Mouse (Mus musculus): Measurements from ENCODE around the gene Psg17. TPM values are rescaled to one million over a fixed set of nuclear protein-coding genes. Genes with fewer than 3 reads are reported as not detected.
"Not testable (repeated sequence)": the region's sequence is repeated elsewhere in the genome, so short reads cannot be mapped to it uniquely, and the experiment has no call there.

Gene Psg17
- not detected in 2 replicates for total RNA-seq (2015; ENCODE audit: low replicate concordance)
- not detected in 2 replicates for total RNA-seq (2017; ENCODE audit: low replicate concordance)

- no peak for ATAC-seq (replicated peaks; ENCODE audit: low FRiP score, poor library complexity, severe bottlenecking)
Observed at GRCm38 (mm10) chr7:18821507-18821906, at the start of gene Psg17. TSS of gene Psg17 (minus strand) at chr7:18821607.

DNA sequence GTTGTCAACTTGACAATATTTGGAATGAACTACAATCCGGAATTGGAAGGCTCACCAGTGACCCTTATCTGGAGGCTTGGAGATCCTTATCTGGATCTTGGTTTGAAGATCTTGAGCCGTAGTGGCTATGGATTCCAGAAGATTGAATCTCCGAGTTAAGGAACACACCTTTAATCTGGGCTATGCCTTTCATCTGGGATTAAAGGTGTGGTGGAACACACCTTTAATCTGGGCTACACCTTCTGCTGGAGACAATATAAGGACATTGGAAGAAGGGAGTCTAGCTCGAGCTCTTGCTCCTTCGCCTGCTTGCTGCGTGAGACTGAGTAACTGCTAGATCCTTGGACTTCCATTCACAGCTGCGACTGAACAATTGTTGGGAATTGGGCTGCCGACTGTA, 49.6 kb upstream of the Psg17 start, which contains the start of gene Pglyrp1:
Pglyrp1 (plus strand) TSS at position 301 of the 400 bp plus-strand sequence.
- not testable (repeated sequence) for ATAC-seq (replicated peaks; ENCODE audit: low FRiP score, poor library complexity, severe bottlenecking)

DNA sequence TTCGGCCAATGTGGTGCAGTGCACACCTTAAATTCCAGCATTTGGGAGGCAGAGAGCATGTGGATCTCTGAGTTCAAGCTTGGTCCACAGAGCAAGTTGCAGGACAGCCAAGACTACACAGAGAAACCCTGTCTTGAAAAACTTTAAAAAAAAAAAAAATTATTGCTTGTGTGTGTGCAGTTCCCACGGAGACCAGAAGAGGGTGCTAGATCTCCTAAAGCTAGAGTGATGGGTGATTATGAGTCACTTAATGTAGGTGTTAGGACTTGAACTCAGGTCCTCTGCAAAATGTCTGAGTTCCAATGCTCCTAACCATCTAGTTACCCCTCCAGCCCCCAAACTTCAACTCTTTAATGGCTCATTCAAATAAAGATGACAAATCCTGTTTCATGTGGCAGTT, 47.1 kb upstream of the Psg17 start:
- no peak for ATAC-seq (replicated peaks; ENCODE audit: low FRiP score, poor library complexity, severe bottlenecking)

DNA sequence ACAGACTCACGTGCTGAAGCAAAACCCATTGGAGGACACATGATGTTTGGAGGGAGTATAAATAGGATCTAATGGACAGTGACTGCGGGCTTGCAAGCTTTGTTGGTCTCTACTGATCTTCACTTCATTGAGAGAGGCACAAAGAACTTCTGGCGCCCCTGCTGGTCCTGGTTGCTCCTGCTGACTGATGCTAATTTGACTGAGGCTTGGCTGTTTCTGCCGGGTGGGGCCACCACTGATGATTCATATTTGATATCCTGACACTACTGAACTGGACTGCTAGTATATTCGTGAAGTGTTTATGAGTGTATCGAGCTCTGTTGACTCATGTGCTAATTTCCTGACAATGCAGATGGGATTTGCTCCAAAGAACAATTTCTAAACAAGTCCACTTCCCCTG, 41.4 kb upstream of the Psg17 start:
- no peak for ATAC-seq (replicated peaks; ENCODE audit: low FRiP score, poor library complexity, severe bottlenecking)

- ATAC-seq (replicated peaks; ENCODE audit: low FRiP score, poor library complexity, severe bottlenecking): no peak
Observed at GRCm38 (mm10) chr7:18858310-18858916, 37.0 kb upstream of the Psg17 start.

GRCm38 (mm10) chr7:18848395-18848794, 27.0 kb upstream of the Psg17 start:
- no peak for ATAC-seq (replicated peaks; ENCODE audit: low FRiP score, poor library complexity, severe bottlenecking)

DNA sequence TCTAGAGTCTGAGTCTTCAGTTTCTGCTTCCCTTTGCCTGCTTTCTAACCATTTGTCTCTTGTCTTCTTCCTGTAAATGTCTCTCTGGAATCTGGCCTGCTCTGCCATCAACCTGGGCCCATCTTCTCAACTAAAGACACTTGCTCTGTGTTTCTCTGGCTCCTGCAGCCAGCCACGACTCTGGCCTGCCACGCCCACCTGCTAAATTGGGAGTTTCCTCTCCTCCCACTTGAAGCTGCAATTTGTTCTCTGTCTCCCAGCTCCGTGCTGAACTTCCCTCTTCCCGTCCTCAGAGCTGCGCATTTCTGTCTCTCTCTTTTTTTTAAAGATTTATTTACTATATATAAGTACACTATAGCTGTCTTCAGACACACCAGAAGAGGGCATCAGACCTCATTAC, 23.4 kb upstream of the Psg17 start:
- ATAC-seq (replicated peaks; ENCODE audit: low FRiP score, poor library complexity, severe bottlenecking): no peak

DNA sequence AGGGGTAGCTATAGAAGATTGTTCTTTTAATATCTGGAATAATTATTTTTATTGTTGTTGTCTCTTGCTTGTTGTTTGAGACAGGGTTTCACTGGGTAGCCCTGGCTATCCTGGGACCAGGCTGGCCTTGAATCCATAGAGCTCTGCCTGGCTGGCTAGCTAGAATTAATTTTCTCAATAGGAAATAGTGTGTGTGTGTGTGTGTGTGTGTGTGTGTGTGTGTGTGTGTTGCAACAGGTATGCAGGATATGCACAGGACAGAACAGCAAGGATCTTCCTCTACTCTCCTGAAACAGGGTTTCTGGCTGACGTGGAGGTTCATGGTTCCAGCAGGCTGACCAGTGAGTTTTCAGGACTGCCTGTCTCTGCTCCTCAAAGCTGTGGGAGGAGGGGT, 19.8 kb upstream of the Psg17 start:
- no peak for ATAC-seq (replicated peaks; ENCODE audit: low FRiP score, poor library complexity, severe bottlenecking)

- 0 out of 2 replicates have a peak, but pooled peaks have one; percentile 42 for ATAC-seq (replicated peaks; ENCODE audit: low FRiP score, poor library complexity, severe bottlenecking)
Observed at GRCm38 (mm10) chr7:18840386-18841173, 19.2 kb upstream of the Psg17 start.

DNA sequence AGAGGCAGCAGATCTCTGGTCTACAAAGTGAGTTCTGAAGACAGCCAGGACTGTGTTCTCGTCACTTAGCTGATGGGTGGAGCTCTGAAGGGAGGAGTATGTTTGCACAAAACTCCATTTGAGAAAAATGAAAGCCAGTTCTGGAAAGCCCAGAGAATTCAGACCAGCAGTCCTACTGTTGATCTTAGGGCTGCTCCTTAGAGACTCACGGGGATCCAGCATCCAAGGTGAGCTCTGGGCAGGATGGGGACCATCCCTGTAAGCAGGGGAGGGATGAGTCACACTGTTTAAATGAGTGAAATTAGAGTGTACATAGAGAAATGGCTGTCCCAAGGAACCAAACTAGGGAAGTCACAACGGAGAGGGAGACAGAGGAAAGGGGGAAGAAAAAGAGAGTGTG, 18.5 kb upstream of the Psg17 start, which contains the start of gene Mill2:
Mill2 (plus strand) TSS at position 102 of the 400 bp plus-strand sequence.
- ATAC-seq (replicated peaks; ENCODE audit: low FRiP score, poor library complexity, severe bottlenecking): 0 out of 2 replicates have a peak, but pooled peaks have one; percentile 39

GRCm38 (mm10) chr7:18832298-18832697, 10.9 kb upstream of the Psg17 start:
- no peak for ATAC-seq (replicated peaks; ENCODE audit: low FRiP score, poor library complexity, severe bottlenecking)

- ATAC-seq (replicated peaks; ENCODE audit: low FRiP score, poor library complexity, severe bottlenecking): no peak
Observed at GRCm38 (mm10) chr7:18829545-18829944, 8.1 kb upstream of the Psg17 start.

DNA sequence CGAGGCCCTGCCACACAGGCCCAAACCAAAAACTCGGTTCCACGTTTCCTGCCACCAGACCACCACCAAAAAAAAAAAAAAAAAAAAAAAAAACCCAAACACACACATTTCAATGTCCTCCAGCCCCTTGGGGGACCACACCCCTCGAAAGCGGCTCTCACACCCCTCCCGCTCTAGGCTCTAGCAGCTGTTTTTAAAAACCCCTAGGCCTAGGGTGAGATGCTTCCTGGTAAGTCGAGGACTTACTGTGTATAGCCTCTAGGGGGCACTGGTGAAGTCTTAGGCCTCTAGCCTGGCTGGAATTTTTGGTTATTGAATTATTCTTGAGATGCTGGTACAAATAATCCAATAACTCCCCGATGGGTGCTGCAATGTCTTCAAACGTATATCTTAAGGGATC, 7.2 kb upstream of the Psg17 start:
- ATAC-seq (replicated peaks; ENCODE audit: low FRiP score, poor library complexity, severe bottlenecking): no peak

- ATAC-seq (replicated peaks; ENCODE audit: low FRiP score, poor library complexity, severe bottlenecking): no peak
Observed at GRCm38 (mm10) chr7:18827792-18828546, 6.6 kb upstream of the Psg17 start.

DNA sequence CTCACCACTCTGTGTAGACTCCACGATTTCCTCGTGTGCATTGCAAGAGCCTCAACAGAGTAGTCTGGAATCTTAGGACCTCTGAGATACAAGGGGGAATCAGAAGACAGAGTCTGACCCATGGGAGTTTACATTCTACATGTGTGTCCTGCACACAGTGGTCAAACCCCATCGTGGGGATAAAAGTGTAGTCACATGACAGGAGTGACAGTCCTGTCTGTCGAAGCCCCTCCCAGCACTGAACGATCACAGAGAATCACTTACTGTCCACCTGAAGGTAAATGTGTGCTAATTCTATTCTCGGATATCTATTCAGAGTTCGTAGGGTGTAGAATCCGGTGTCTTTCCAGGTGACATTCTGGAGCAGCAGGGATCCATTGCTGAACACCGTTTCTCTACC, 3.1 kb downstream of the Psg17 start:
- ATAC-seq (replicated peaks; ENCODE audit: low FRiP score, poor library complexity, severe bottlenecking): no peak

DNA sequence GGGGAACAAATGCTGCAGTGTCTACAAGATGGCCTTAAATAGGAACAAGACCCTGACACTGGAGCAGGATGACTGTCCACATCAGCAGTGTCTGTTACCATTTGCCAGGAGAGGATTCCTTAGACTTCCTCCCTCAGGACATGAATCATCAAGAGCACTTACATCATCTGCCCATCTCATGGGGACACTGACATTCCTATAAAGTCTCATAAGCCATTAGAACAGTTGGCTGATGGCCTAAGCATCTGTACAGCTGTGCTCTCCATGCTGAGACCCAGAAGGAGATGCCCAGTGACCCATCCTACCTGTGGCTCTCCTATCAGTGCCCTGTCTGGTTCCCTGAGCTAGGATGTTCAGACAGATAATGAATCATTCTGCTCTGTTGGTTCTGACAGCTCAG, 17.9 kb downstream of the Psg17 start:
- ATAC-seq (replicated peaks; ENCODE audit: low FRiP score, poor library complexity, severe bottlenecking): no peak

DNA sequence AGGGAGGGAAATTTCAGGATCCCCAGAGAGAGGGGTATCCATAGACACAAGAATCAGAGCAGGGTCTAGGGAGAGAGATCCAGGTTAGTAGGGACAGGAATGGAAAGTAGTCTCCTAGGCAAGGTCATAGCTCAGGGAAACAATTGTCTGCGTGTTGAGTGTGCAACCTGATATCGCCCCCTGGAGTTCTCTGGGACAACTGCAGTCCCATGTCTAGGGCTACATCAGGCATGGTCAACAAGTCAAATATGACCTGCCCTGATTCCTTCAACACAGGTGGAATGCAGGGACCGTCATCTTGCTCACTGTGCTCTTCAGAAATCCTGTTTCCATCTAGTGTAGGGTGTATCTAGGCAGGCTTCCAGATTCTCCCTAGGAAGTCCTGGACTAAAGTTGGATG, 22.3 kb downstream of the Psg17 start:
- ATAC-seq (replicated peaks; ENCODE audit: low FRiP score, poor library complexity, severe bottlenecking): no peak

- no peak for ATAC-seq (replicated peaks; ENCODE audit: low FRiP score, poor library complexity, severe bottlenecking)
Observed at GRCm38 (mm10) chr7:18798420-18798819, 23.0 kb downstream of the Psg17 start, which contains the start of gene Psg19. TSS of gene Psg19 (minus strand) at chr7:18798520.

DNA sequence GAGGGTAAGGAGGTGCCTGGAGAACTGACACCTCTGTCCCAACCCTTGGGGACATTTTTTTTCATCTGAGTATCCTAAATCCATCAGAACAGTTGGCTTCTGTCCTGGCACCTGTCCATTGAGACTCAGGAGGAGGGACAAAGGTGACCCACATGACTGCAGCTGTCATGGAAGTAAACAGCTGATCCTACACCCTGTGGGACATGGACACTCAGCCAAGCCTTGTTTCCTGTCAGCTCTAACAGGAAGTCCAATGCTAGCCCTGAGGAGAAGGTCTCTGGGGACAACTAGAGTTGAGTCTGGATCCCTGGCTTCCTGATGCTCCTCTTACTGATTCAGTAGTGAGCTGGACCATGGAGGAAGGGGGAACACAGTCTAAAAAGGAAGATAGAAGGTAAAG, 30.7 kb downstream of the Psg17 start:
- not testable (repeated sequence) for ATAC-seq (replicated peaks; ENCODE audit: low FRiP score, poor library complexity, severe bottlenecking)

DNA sequence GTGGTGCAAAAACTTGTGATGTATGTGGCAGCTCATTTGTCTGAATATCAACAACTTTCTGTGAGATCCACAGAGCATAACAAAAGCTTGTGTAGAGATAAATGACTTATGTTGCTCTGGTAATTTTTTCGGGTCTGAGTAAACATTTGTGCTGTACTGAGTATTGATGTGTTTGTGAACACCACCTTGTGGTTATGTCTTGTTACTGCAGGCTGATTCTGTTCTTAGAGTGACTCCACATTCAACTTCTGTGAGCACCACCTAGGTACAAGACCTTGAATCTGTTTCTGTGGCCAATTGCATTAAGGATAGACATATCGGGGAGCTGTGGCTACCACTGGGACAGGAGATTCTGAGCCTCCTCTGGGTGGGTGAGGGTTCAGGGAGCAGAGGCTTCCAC, 40.1 kb downstream of the Psg17 start:
- ATAC-seq (replicated peaks; ENCODE audit: low FRiP score, poor library complexity, severe bottlenecking): not testable (repeated sequence)
